In the genomic region with DNA sequence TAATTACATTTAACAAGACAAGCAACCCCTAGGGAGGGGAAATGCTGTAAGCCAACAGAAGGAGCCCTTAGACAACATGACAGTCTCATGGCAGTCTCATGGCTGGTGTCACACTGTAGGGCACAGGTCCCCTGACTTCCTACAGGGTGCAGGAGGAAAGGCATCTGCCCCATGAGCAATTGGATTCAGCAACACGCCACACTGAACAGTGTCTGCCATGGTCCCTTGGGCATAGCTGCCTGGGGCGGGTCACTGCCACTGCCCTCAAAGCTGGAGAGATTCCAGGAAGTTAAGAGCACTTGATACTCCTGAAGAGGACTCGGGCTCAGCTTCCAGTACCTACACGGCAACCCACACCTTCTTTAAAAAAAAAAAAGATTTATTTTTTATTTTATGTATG, we compare ENCODE assay signal across 9 mouse cellular contexts. TPM values are rescaled to one million over a fixed set of nuclear protein-coding genes. Genes with fewer than 3 reads are reported as not detected.
DNase-seq lines count a peak whose midpoint lies in the region; ATAC-seq lines count a peak whose summit lies in the region.
"Had no signal": no experiment of that assay in that cellular context is flagged by ENCODE, and none has a peak within 500 bp of the region (broad histone marks: within the 10 kb centered on the region; RNA-seq: fewer than 3 reads in every experiment).

No protein-coding gene starts in this region.

- 78% methylated on average over 4 of the region's 4 CpGs for WGBS in limb, embryonic 12.5 days
- WGBS in limb, embryonic 10.5 days, result 82% methylated on average over 4 of the region's 4 CpGs
- 74% methylated on average over 4 of the region's 4 CpGs for WGBS in hindbrain, embryonic 10.5 days
- WGBS in liver, embryonic 13.5 days (ENCODE audit: insufficient replicate concordance), result 60% methylated on average over 4 of the region's 4 CpGs
- 60% methylated on average over 4 of the region's 4 CpGs for WGBS in neural tube, embryonic 13.5 days

- no peaks in the 10 kb centered on the region for H3K27me3 ChIP-seq in limb, embryonic 12.5 days
- no peaks in the 10 kb centered on the region for H3K27me3 ChIP-seq in limb, embryonic 10.5 days (ENCODE audit: low read depth, poor library complexity, severe bottlenecking)
- H3K27me3 ChIP-seq in hindbrain, embryonic 10.5 days (ENCODE audit: insufficient read depth, poor library complexity, severe bottlenecking), result no peaks in the 10 kb centered on the region
- no peaks in the 10 kb centered on the region for H3K27me3 ChIP-seq in liver, embryonic 13.5 days
- H3K27me3 ChIP-seq in neural tube, embryonic 13.5 days, result no peaks in the 10 kb centered on the region

- 0 out of 2 replicates have a peak overlapping the region, but pooled peaks have one; percentile 13 for H3K4me2 ChIP-seq in limb, embryonic 12.5 days
- peak overlapping the region; percentile 91 for H3K4me2 ChIP-seq in liver, embryonic 13.5 days
- peak overlapping the region; percentile 79; the same call in 1 of the 2 replicates for H3K4me2 ChIP-seq in neural tube, embryonic 13.5 days

- H3K4me1 ChIP-seq in limb, embryonic 12.5 days (replicated peaks), result peaks cover 34% of the 10 kb centered on the region
- peaks cover 57% of the 10 kb centered on the region for H3K4me1 ChIP-seq in limb, embryonic 10.5 days
- H3K4me1 ChIP-seq in hindbrain, embryonic 10.5 days (replicated peaks), result peaks cover 58% of the 10 kb centered on the region
- H3K4me1 ChIP-seq in liver, embryonic 13.5 days (replicated peaks), result peaks cover 78% of the 10 kb centered on the region
- peaks cover 28% of the 10 kb centered on the region for H3K4me1 ChIP-seq in neural tube, embryonic 13.5 days (replicated peaks)

- H3K27ac ChIP-seq in limb, embryonic 12.5 days, result peak overlapping the region; percentile 29; the same call in 1 of the 2 replicates
- no peak overlapping the region for H3K27ac ChIP-seq in limb, embryonic 10.5 days
- H3K27ac ChIP-seq in hindbrain, embryonic 10.5 days, result peak overlapping the region; percentile 95
- H3K27ac ChIP-seq in liver, embryonic 13.5 days, result peak overlapping the region; percentile 91; the same call in 1 of the 2 replicates
- peak overlapping the region; percentile 92 for H3K27ac ChIP-seq in neural tube, embryonic 13.5 days (replicated peaks)

- no peak for DNase-seq in limb, embryonic 10.5 days (ENCODE audit: low spot score)
- DNase-seq in hindbrain, embryonic 10.5 days (ENCODE audit: low spot score), result no peak
- DNase-seq in liver, embryonic 13.5 days, result no peak
- no peak for DNase-seq in testis, postnatal 14 days (ENCODE audit: low spot score)
- no peak for DNase-seq in spleen, adult 18-20 months

- no peak overlapping the region for H3K4me3 ChIP-seq in limb, embryonic 12.5 days (replicated peaks)
- H3K4me3 ChIP-seq in limb, embryonic 10.5 days, result no peak overlapping the region
- no peak overlapping the region for H3K4me3 ChIP-seq in hindbrain, embryonic 10.5 days
- peak overlapping the region; percentile 70 for H3K4me3 ChIP-seq in liver, embryonic 13.5 days (replicated peaks)
- H3K4me3 ChIP-seq in neural tube, embryonic 13.5 days, result 0 out of 2 replicates have a peak overlapping the region, but pooled peaks have one; percentile 57

- no peak for ATAC-seq in limb, embryonic 12.5 days (ENCODE audit: insufficient number of reproducible peaks, insufficient read depth, low FRiP score, low TSS enrichment, low read depth)
- ATAC-seq in liver, embryonic 13.5 days (ENCODE audit: low read depth), result no peak
- no peak for ATAC-seq in neural tube, embryonic 13.5 days (ENCODE audit: low read depth)
- ATAC-seq in megakaryocyte-erythroid progenitor cell, adult 5-6 weeks (replicated peaks; ENCODE audit: low FRiP score, low TSS enrichment, poor library complexity, severe bottlenecking), result no peak
- ATAC-seq: activated CD4-positive, CD25-positive, alpha-beta regulatory T cell, adult 4 months had no signal

- H3K9me3 ChIP-seq in limb, embryonic 12.5 days, result no peaks in the 10 kb centered on the region
- H3K9me3 ChIP-seq in limb, embryonic 10.5 days (replicated peaks), result no peaks in the 10 kb centered on the region
- H3K9me3 ChIP-seq in hindbrain, embryonic 10.5 days, result no peaks in the 10 kb centered on the region
- H3K9me3 ChIP-seq in liver, embryonic 13.5 days (replicated peaks), result no peaks in the 10 kb centered on the region
- H3K9me3 ChIP-seq in neural tube, embryonic 13.5 days, result no peaks in the 10 kb centered on the region

- no peaks in the 10 kb centered on the region for H3K36me3 ChIP-seq in limb, embryonic 12.5 days
- no peaks in the 10 kb centered on the region for H3K36me3 ChIP-seq in limb, embryonic 10.5 days
- H3K36me3 ChIP-seq in hindbrain, embryonic 10.5 days, result no peaks in the 10 kb centered on the region
- no peaks in the 10 kb centered on the region for H3K36me3 ChIP-seq in liver, embryonic 13.5 days
- no peaks in the 10 kb centered on the region for H3K36me3 ChIP-seq in neural tube, embryonic 13.5 days

- no peak overlapping the region for H3K9ac ChIP-seq in limb, embryonic 12.5 days (replicated peaks)
- H3K9ac ChIP-seq in liver, embryonic 13.5 days, result peak overlapping the region; percentile 89
- no peak overlapping the region; the same call in 1 of the 2 replicates for H3K9ac ChIP-seq in neural tube, embryonic 13.5 days

RNA-seq across cellular contexts. Expression of a gene that starts 1.9 kb away (rescaled TPM):
- 11.0 and 11.9 TPM in 2 replicates for polyA plus RNA-seq in limb, embryonic 12.5 days (2016; fragmentation: Nextera tagmentation; extraction: Ambion mirVana)
- 17.0 and 18.2 TPM in 2 replicates for polyA plus RNA-seq in limb, embryonic 10.5 days (2016; fragmentation: Nextera tagmentation; extraction: Ambion mirVana)
- 24.2 and 25.3 TPM in 2 replicates for polyA plus RNA-seq in hindbrain, embryonic 10.5 days (2016; fragmentation: Nextera tagmentation; extraction: Ambion mirVana)
- polyA plus RNA-seq in liver, embryonic 13.5 days (2015; fragmentation: Nextera tagmentation; extraction: Ambion mirVana), result 11.4 and 14.9 TPM in 2 replicates
- polyA plus RNA-seq in neural tube, embryonic 13.5 days (2015; fragmentation: Nextera tagmentation; extraction: Ambion mirVana), result 33.3 and 34.1 TPM in 2 replicates
- 26.7 and 34.4 TPM in 2 replicates for total RNA-seq in megakaryocyte-erythroid progenitor cell, adult 5-6 weeks (2014; fragmentation: Nextera tagmentation)
- total RNA-seq in megakaryocyte-erythroid progenitor cell, adult 5-6 weeks (2017), result 8.0 and 12.4 TPM in 2 replicates

RNA-seq across cellular contexts. Expression of a gene that starts 20.2 kb away (rescaled TPM):
- polyA plus RNA-seq in limb, embryonic 12.5 days (2016; fragmentation: Nextera tagmentation; extraction: Ambion mirVana), result 1.5 and 2.0 TPM in 2 replicates
- 1.2 and 1.5 TPM in 2 replicates for polyA plus RNA-seq in limb, embryonic 10.5 days (2016; fragmentation: Nextera tagmentation; extraction: Ambion mirVana)
- polyA plus RNA-seq in hindbrain, embryonic 10.5 days (2016; fragmentation: Nextera tagmentation; extraction: Ambion mirVana), result 0.97 and 1.1 TPM in 2 replicates
- 0.95 and 1.1 TPM in 2 replicates for polyA plus RNA-seq in liver, embryonic 13.5 days (2015; fragmentation: Nextera tagmentation; extraction: Ambion mirVana)
- polyA plus RNA-seq in neural tube, embryonic 13.5 days (2015; fragmentation: Nextera tagmentation; extraction: Ambion mirVana), result 0.77 and 1.2 TPM in 2 replicates
- total RNA-seq in megakaryocyte-erythroid progenitor cell, adult 5-6 weeks (2014; fragmentation: Nextera tagmentation), result 2.7 TPM in 1 of 2 replicates, not detected in the other
- 6.7 and 8.8 TPM in 2 replicates for total RNA-seq in megakaryocyte-erythroid progenitor cell, adult 5-6 weeks (2017)

RNA-seq across cellular contexts. Expression of a gene that starts 40.9 kb away (rescaled TPM):
- polyA plus RNA-seq in limb, embryonic 12.5 days (2016; fragmentation: Nextera tagmentation; extraction: Ambion mirVana), result 8.6 and 10.0 TPM in 2 replicates
- 2.6 and 3.1 TPM in 2 replicates for polyA plus RNA-seq in limb, embryonic 10.5 days (2016; fragmentation: Nextera tagmentation; extraction: Ambion mirVana)
- 1.7 and 2.0 TPM in 2 replicates for polyA plus RNA-seq in hindbrain, embryonic 10.5 days (2016; fragmentation: Nextera tagmentation; extraction: Ambion mirVana)
- 1.8 and 2.3 TPM in 2 replicates for polyA plus RNA-seq in liver, embryonic 13.5 days (2015; fragmentation: Nextera tagmentation; extraction: Ambion mirVana)
- 2.7 TPM in 2 replicates for polyA plus RNA-seq in neural tube, embryonic 13.5 days (2015; fragmentation: Nextera tagmentation; extraction: Ambion mirVana)
- total RNA-seq in megakaryocyte-erythroid progenitor cell, adult 5-6 weeks (2014; fragmentation: Nextera tagmentation), result not detected in 2 replicates
- total RNA-seq in megakaryocyte-erythroid progenitor cell, adult 5-6 weeks (2017), result not detected in 2 replicates

Comparison
In these comparisons a context has a peak if more than half of its experiments do, and no peak if none do; other contexts are left out.
1. H3K4me2 ChIP-seq: peak in every context shown above with its lines; median percentile 91 in liver, embryonic 13.5 days; 79 in neural tube, embryonic 13.5 days; 13 in limb, embryonic 12.5 days.
2. H3K4me3 ChIP-seq: peak in liver, embryonic 13.5 days (single experiment) and neural tube, embryonic 13.5 days (single experiment); none in limb, embryonic 12.5 days (single experiment), limb, embryonic 10.5 days (single experiment) and hindbrain, embryonic 10.5 days (single experiment).